7 mouse cellular contexts compared by ENCODE assay signal in genomic region chr7:109703190-109704015, GRCm38 (mm10). TPM values are rescaled to one million over a fixed set of nuclear protein-coding genes. Genes with fewer than 3 reads are reported as not detected.
DNase-seq lines count a peak whose midpoint lies in the region; ATAC-seq lines count a peak whose summit lies in the region.

Gene St5, minus strand, starts transcription at chr7:109703605.
Gene Akip1, plus strand, starts transcription at chr7:109703690.

- no peaks in the 10 kb centered on the region for H3K36me3 ChIP-seq in embryonic facial prominence, embryonic 11.5 days (replicated peaks; ENCODE audit: control insufficient read depth, insufficient read depth, low read depth, low read length)
- peaks cover 11% of the 10 kb centered on the region for H3K36me3 ChIP-seq in limb, embryonic 10.5 days
- no peaks in the 10 kb centered on the region for H3K36me3 ChIP-seq in midbrain, embryonic 13.5 days

- peak; percentile 98 for ATAC-seq in embryonic facial prominence, embryonic 11.5 days (replicated peaks; ENCODE audit: insufficient number of reproducible peaks, low FRiP score, low TSS enrichment, low read depth)
- ATAC-seq in granulocyte monocyte progenitor cell, adult 5-6 weeks (replicated peaks; ENCODE audit: poor library complexity, severe bottlenecking) = peak; percentile 92
- ATAC-seq in midbrain, embryonic 13.5 days = peak; percentile 98

- H3K27me3 ChIP-seq in embryonic facial prominence, embryonic 11.5 days (ENCODE audit: control insufficient read depth, insufficient read depth, low read length) = no peaks in the 10 kb centered on the region
- 0 out of 2 replicates have a peak, but pooled peaks cover 6% of the 10 kb centered on the region for H3K27me3 ChIP-seq in limb, embryonic 10.5 days (ENCODE audit: low read depth, poor library complexity, severe bottlenecking)
- H3K27me3 ChIP-seq in midbrain, embryonic 13.5 days = 0 out of 2 replicates have a peak, but pooled peaks cover 7% of the 10 kb centered on the region

- H3K4me2 ChIP-seq in embryonic facial prominence, embryonic 11.5 days (ENCODE audit: low read depth, low read length) = peak within 1 kb of the TSS; percentile 73
- peak within 1 kb of the TSS; percentile 74 for H3K4me2 ChIP-seq in midbrain, embryonic 13.5 days (replicated peaks)

- H3K4me1 ChIP-seq in embryonic facial prominence, embryonic 11.5 days (ENCODE audit: control insufficient read depth, insufficient read depth, low read length) = no peaks in the 10 kb centered on the region
- peaks cover 14% of the 10 kb centered on the region; the same call in 1 of the 2 replicates for H3K4me1 ChIP-seq in limb, embryonic 10.5 days
- H3K4me1 ChIP-seq in midbrain, embryonic 13.5 days (replicated peaks) = peaks cover 6% of the 10 kb centered on the region; the same call in 1 of the 2 replicates

- no peaks in the 10 kb centered on the region for H3K9me3 ChIP-seq in embryonic facial prominence, embryonic 11.5 days (replicated peaks; ENCODE audit: control insufficient read depth, low read length)
- H3K9me3 ChIP-seq in limb, embryonic 10.5 days (replicated peaks) = no peaks in the 10 kb centered on the region
- no peaks in the 10 kb centered on the region for H3K9me3 ChIP-seq in midbrain, embryonic 13.5 days

- WGBS in embryonic facial prominence, embryonic 11.5 days = under 1% methylated on average over 60 of the region's 61 CpGs
- under 1% methylated on average over 61 of the region's 61 CpGs for WGBS in limb, embryonic 10.5 days
- under 1% methylated on average over 61 of the region's 61 CpGs for WGBS in midbrain, embryonic 13.5 days

- DNase-seq in adrenal gland, postnatal 14 days = peak; percentile 99
- peak; percentile 97 for DNase-seq in embryonic facial prominence, embryonic 11.5 days (ENCODE audit: low spot score)
- DNase-seq in kidney, adult 11 months = peak; percentile 93
- DNase-seq in limb, embryonic 10.5 days (ENCODE audit: low spot score) = peak; percentile 99
- peak; percentile 92 for DNase-seq in spleen, adult 12 weeks (ENCODE audit: low spot score)

- peak within 1 kb of the TSS; percentile 67 for H3K4me3 ChIP-seq in embryonic facial prominence, embryonic 11.5 days (ENCODE audit: low read depth, low read length)
- peak within 1 kb of the TSS; percentile 76 for H3K4me3 ChIP-seq in limb, embryonic 10.5 days
- peak within 1 kb of the TSS; percentile 68 for H3K4me3 ChIP-seq in midbrain, embryonic 13.5 days (replicated peaks)

- H3K27ac ChIP-seq in embryonic facial prominence, embryonic 11.5 days (replicated peaks; ENCODE audit: low read depth, low read length) = peak within 1 kb of the TSS; percentile 52; the same call in 1 of the 2 replicates
- peak within 1 kb of the TSS; percentile 93 for H3K27ac ChIP-seq in limb, embryonic 10.5 days
- H3K27ac ChIP-seq in midbrain, embryonic 13.5 days = peak within 1 kb of the TSS; percentile 70

- peak within 1 kb of the TSS; percentile 78 for H3K9ac ChIP-seq in embryonic facial prominence, embryonic 11.5 days (replicated peaks; ENCODE audit: low read length)
- H3K9ac ChIP-seq in midbrain, embryonic 13.5 days (replicated peaks) = peak within 1 kb of the TSS; percentile 78

RNA-seq across cellular contexts. Expression of gene St5, which starts in this region (rescaled TPM):
- 44.0 and 49.4 TPM in 2 replicates for total RNA-seq in adrenal gland, postnatal 14 days (2021)
- 37.7 and 50.1 TPM in 2 replicates for polyA plus RNA-seq in embryonic facial prominence, embryonic 11.5 days (2014; fragmentation: Nextera tagmentation; extraction: Ambion mirVana)
- 0.49 TPM in 1 of 2 replicates, not detected in the other for total RNA-seq in granulocyte monocyte progenitor cell, adult 5-6 weeks (2014; fragmentation: Nextera tagmentation)
- 0.72 and 1.6 TPM in 2 replicates for total RNA-seq in granulocyte monocyte progenitor cell, adult 5-6 weeks (2017)
- polyA plus RNA-seq in limb, embryonic 10.5 days (2016; fragmentation: Nextera tagmentation; extraction: Ambion mirVana) = 41.4 and 53.5 TPM in 2 replicates
- 18.8 and 21.7 TPM in 2 replicates for polyA plus RNA-seq in midbrain, embryonic 13.5 days (2015; fragmentation: Nextera tagmentation; extraction: Ambion mirVana)

RNA-seq across cellular contexts. Expression of gene Akip1, which starts in this region (rescaled TPM):
- 32.2 and 33.6 TPM in 2 replicates for total RNA-seq in adrenal gland, postnatal 14 days (2021)
- polyA plus RNA-seq in embryonic facial prominence, embryonic 11.5 days (2014; fragmentation: Nextera tagmentation; extraction: Ambion mirVana) = 24.1 and 25.1 TPM in 2 replicates
- 44.7 and 52.5 TPM in 2 replicates for total RNA-seq in granulocyte monocyte progenitor cell, adult 5-6 weeks (2014; fragmentation: Nextera tagmentation)
- total RNA-seq in granulocyte monocyte progenitor cell, adult 5-6 weeks (2017) = 20.8 and 25.9 TPM in 2 replicates
- 26.8 and 27.5 TPM in 2 replicates for polyA plus RNA-seq in limb, embryonic 10.5 days (2016; fragmentation: Nextera tagmentation; extraction: Ambion mirVana)
- polyA plus RNA-seq in midbrain, embryonic 13.5 days (2015; fragmentation: Nextera tagmentation; extraction: Ambion mirVana) = 12.7 and 13.9 TPM in 2 replicates

Comparison
In these comparisons a context has a peak if more than half of its experiments do, and no peak if none do; other contexts are left out.
1. Peak in every context shown above with its lines: DNase-seq, ATAC-seq, H3K4me3 ChIP-seq and H3K27ac ChIP-seq.
2. RNA of gene St5 (total RNA-seq): 44.0 to 49.4 TPM in adrenal gland, postnatal 14 days; 0.49 to 1.6 TPM in granulocyte monocyte progenitor cell, adult 5-6 weeks; every median in the first group is over 10 times any median in the second.